Mouse (Mus musculus): Measurements from ENCODE around the gene Atp2b4. TPM values are rescaled to one million over a fixed set of nuclear protein-coding genes. Genes with fewer than 3 reads are reported as not detected.

Gene Atp2b4
- total and polyA plus RNA-seq, 2 experiments from 2014 or later = 12.1 to 48.3 TPM

GRCm38 (mm10) chr1:133691046-133691445 is 109.8 kb downstream of the Atp2b4 start:
- Histone ChIP-seq H3K27ac (ENCODE audit: low read depth, low read length) (no peak overlapping the region), H3K4me2 (ENCODE audit: low read depth, low read length, poor library complexity, severe bottlenecking) (no peak overlapping the region), H3K9ac (replicated peaks; ENCODE audit: low read length, poor library complexity, severe bottlenecking) (no peak overlapping the region), H3K4me1 (ENCODE audit: insufficient read depth, low read length) (no peaks in the 10 kb centered on the region), H3K4me3 (ENCODE audit: low read depth, low read length) (no peak overlapping the region), H3K27me3 (ENCODE audit: insufficient read depth, low read length) (no peaks in the 10 kb centered on the region), H3K9me3 (ENCODE audit: low read length) (no peaks in the 10 kb centered on the region), H3K36me3 (ENCODE audit: insufficient read depth, low read length) (no peaks in the 10 kb centered on the region)
- WGBS = 94% methylated on average over 6 of the region's 6 CpGs
- DNase-seq (ENCODE audit: low spot score) (no peak), ATAC-seq (ENCODE audit: low FRiP score) (no peak)
- TF ChIP-seq CTCF (IDR thresholded peaks at IDR 0.05) = no peak

DNA sequence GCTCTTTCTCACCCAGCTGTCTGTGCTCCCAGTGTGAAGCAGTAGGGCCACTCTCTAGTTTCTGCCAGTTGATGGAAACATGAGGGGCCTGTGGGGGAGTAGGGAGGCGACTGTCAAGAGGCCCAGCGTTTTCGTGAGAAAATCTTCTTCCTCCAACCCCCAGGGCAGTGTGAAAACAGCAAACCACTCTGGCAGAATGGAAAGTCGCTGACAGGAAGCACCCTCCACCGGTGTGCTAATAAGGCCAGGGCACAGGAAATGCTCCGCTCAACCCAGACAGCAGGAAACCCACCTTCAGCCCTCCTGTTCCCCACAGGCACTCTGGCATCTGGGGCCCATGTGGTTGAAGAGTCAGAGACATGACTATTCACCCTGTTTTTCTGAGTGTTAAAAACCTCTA is 110.9 kb downstream of the Atp2b4 start, which contains the start of gene Lax1:
Gene Lax1 (minus strand): TSS at position 212 of the 400 bp plus-strand sequence.
- no peak for TF ChIP-seq CTCF (IDR thresholded peaks at IDR 0.05)
- no peak within 1 kb of the TSS for H3K4me3 ChIP-seq (ENCODE audit: low read depth, low read length)
- no peaks in the 10 kb centered on the region for H3K27me3 ChIP-seq (ENCODE audit: insufficient read depth, low read length)
- H3K27ac ChIP-seq (ENCODE audit: low read depth, low read length) = no peak within 1 kb of the TSS
- no peak within 1 kb of the TSS for H3K9ac ChIP-seq (replicated peaks; ENCODE audit: low read length, poor library complexity, severe bottlenecking)
- 61% methylated on average over 6 of the region's 6 CpGs for WGBS
- ATAC-seq (ENCODE audit: low FRiP score) (no peak), DNase-seq (ENCODE audit: low spot score) (no peak)
- H3K4me1 ChIP-seq (ENCODE audit: insufficient read depth, low read length) = no peaks in the 10 kb centered on the region
- H3K9me3 ChIP-seq (ENCODE audit: low read length) = no peaks in the 10 kb centered on the region
- no peaks in the 10 kb centered on the region for H3K36me3 ChIP-seq (ENCODE audit: insufficient read depth, low read length)
- H3K4me2 ChIP-seq (ENCODE audit: low read depth, low read length, poor library complexity, severe bottlenecking) = no peak within 1 kb of the TSS

GRCm38 (mm10) chr1:133688301-133688700 is 112.5 kb downstream of the Atp2b4 start:
- Histone ChIP-seq H3K9ac (replicated peaks; ENCODE audit: low read length, poor library complexity, severe bottlenecking) (no peak overlapping the region), H3K27me3 (ENCODE audit: insufficient read depth, low read length) (no peaks in the 10 kb centered on the region), H3K4me2 (ENCODE audit: low read depth, low read length, poor library complexity, severe bottlenecking) (no peak overlapping the region), H3K36me3 (ENCODE audit: insufficient read depth, low read length) (no peaks in the 10 kb centered on the region), H3K27ac (ENCODE audit: low read depth, low read length) (no peak overlapping the region), H3K4me3 (ENCODE audit: low read depth, low read length) (no peak overlapping the region), H3K9me3 (ENCODE audit: low read length) (no peaks in the 10 kb centered on the region), H3K4me1 (ENCODE audit: insufficient read depth, low read length) (no peaks in the 10 kb centered on the region)
- ATAC-seq (ENCODE audit: low FRiP score) = no peak
- WGBS = 70% methylated on average over 7 of the region's 7 CpGs
- TF ChIP-seq CTCF (IDR thresholded peaks at IDR 0.05) = no peak
- DNase-seq (ENCODE audit: low spot score) = no peak

- Histone ChIP-seq H3K4me1 (ENCODE audit: insufficient read depth, low read length) (no peaks in the 10 kb centered on the region), H3K27me3 (ENCODE audit: insufficient read depth, low read length) (no peaks in the 10 kb centered on the region), H3K36me3 (ENCODE audit: insufficient read depth, low read length) (no peaks in the 10 kb centered on the region), H3K9me3 (ENCODE audit: low read length) (no peaks in the 10 kb centered on the region), H3K9ac (replicated peaks; ENCODE audit: low read length, poor library complexity, severe bottlenecking) (no peak overlapping the region), H3K4me2 (ENCODE audit: low read depth, low read length, poor library complexity, severe bottlenecking) (no peak overlapping the region), H3K27ac (ENCODE audit: low read depth, low read length) (no peak overlapping the region), H3K4me3 (ENCODE audit: low read depth, low read length) (no peak overlapping the region)
- 72% methylated on average over 10 of the region's 10 CpGs for WGBS
- no peak for TF ChIP-seq CTCF (IDR thresholded peaks at IDR 0.05)
- no peak for ATAC-seq (ENCODE audit: low FRiP score)
- peak; percentile 11 for DNase-seq (ENCODE audit: low spot score)
Measured at GRCm38 (mm10) chr1:133685749-133686519, 114.9 kb downstream of the Atp2b4 start.

GRCm38 (mm10) chr1:133671801-133672200 is 129.0 kb downstream of the Atp2b4 start:
- 69% methylated on average over 3 of the region's 3 CpGs for WGBS
- H3K9ac ChIP-seq (replicated peaks; ENCODE audit: low read length, poor library complexity, severe bottlenecking) = no peak overlapping the region
- H3K4me3 ChIP-seq (ENCODE audit: low read depth, low read length) = no peak overlapping the region
- H3K27me3 ChIP-seq (ENCODE audit: insufficient read depth, low read length) = no peaks in the 10 kb centered on the region
- H3K4me2 ChIP-seq (ENCODE audit: low read depth, low read length, poor library complexity, severe bottlenecking) = no peak overlapping the region
- H3K4me1 ChIP-seq (ENCODE audit: insufficient read depth, low read length) = no peaks in the 10 kb centered on the region
- H3K27ac ChIP-seq (ENCODE audit: low read depth, low read length) = no peak overlapping the region
- TF ChIP-seq CTCF (IDR thresholded peaks at IDR 0.05) = no peak
- no peak for DNase-seq (ENCODE audit: low spot score)
- no peaks in the 10 kb centered on the region for H3K36me3 ChIP-seq (ENCODE audit: insufficient read depth, low read length)
- no peaks in the 10 kb centered on the region for H3K9me3 ChIP-seq (ENCODE audit: low read length)
- no peak for ATAC-seq (ENCODE audit: low FRiP score)

GRCm38 (mm10) chr1:133671266-133671665 is 129.6 kb downstream of the Atp2b4 start:
- Histone ChIP-seq H3K4me3 (ENCODE audit: low read depth, low read length) (no peak overlapping the region), H3K4me2 (ENCODE audit: low read depth, low read length, poor library complexity, severe bottlenecking) (no peak overlapping the region), H3K36me3 (ENCODE audit: insufficient read depth, low read length) (no peaks in the 10 kb centered on the region), H3K4me1 (ENCODE audit: insufficient read depth, low read length) (no peaks in the 10 kb centered on the region), H3K9ac (replicated peaks; ENCODE audit: low read length, poor library complexity, severe bottlenecking) (no peak overlapping the region), H3K27ac (ENCODE audit: low read depth, low read length) (no peak overlapping the region), H3K9me3 (ENCODE audit: low read length) (no peaks in the 10 kb centered on the region), H3K27me3 (ENCODE audit: insufficient read depth, low read length) (no peaks in the 10 kb centered on the region)
- no peak for DNase-seq (ENCODE audit: low spot score)
- WGBS = 92% methylated on average over 3 of the region's 3 CpGs
- no peak for TF ChIP-seq CTCF (IDR thresholded peaks at IDR 0.05)
- ATAC-seq (ENCODE audit: low FRiP score) = no peak

All from midbrain, postnatal 0 days (tissue).